Mouse (Mus musculus) heart, postnatal 10 days (tissue): ENCODE data around the gene Krt87. TPM values are rescaled to one million over a fixed set of nuclear protein-coding genes. Genes with fewer than 3 reads are reported as not detected.

Experiments used
- total RNA-seq, 2 experiments: library from RNA; stranded (reverse); gene quantifications; 2 replicates each; pipeline ENCODE4 v1.2.3; 2021

Gene Krt87
- total RNA-seq, 2 experiments from 2014 or later: not detected

Other genes with a start within 250 kb of the Krt87 start
- gene Grasp, start 214.6 kb downstream of the Krt87 start, total RNA-seq: 10 to 100 TPM; 14.9 to 18.0 TPM
- gene Nr4a1, start 184.5 kb downstream of the Krt87 start, total RNA-seq: 10 to 100 TPM; 16.8 to 20.4 TPM
- 10 to 100 TPM; 24.1 to 28.2 TPM for gene Atg101, start 154.5 kb downstream of the Krt87 start, total RNA-seq
- gene 6030408B16Rik, start 145.6 kb downstream of the Krt87 start, total RNA-seq: 1 to 10 TPM; 2.3 to 3.6 TPM
- gene Krt80, start 68.6 kb downstream of the Krt87 start, total RNA-seq: 1 to 10 TPM; 1.7 to 2.2 TPM
- gene Krt7, start 27.8 kb downstream of the Krt87 start, total RNA-seq: 1 to 10 TPM; 3.8 to 4.5 TPM
- not detected for gene Krt88, start 8.9 kb upstream of the Krt87 start, total RNA-seq
- gene Krt81, start 24.9 kb upstream of the Krt87 start, total RNA-seq: not detected
- gene Krt86, start 34.7 kb upstream of the Krt87 start, total RNA-seq: not detected
- not detected for gene Krt83, start 52.7 kb upstream of the Krt87 start, total RNA-seq
- gene Gm49425, start 78.5 kb upstream of the Krt87 start, total RNA-seq: not detected
- gene Krt84, start 94.0 kb upstream of the Krt87 start, total RNA-seq: not detected
- not detected for gene Krt82, start 111.9 kb upstream of the Krt87 start, total RNA-seq
- not detected for gene Krt90, start 124.1 kb upstream of the Krt87 start, total RNA-seq
- not detected for gene Krt75, start 135.1 kb upstream of the Krt87 start, total RNA-seq
- not detected for gene Gm5414, start 189.4 kb upstream of the Krt87 start, total RNA-seq
- gene Gm5478, start 208.6 kb upstream of the Krt87 start, total RNA-seq: not detected
- under 1 TPM; 0.12 to 0.15 TPM for gene Krt6b, start 241.5 kb upstream of the Krt87 start, total RNA-seq